Mouse (Mus musculus): Measurements from ENCODE around the gene Rac3. TPM values are rescaled to one million over a fixed set of nuclear protein-coding genes. Genes with fewer than 3 reads are reported as not detected.
A peak's percentile ranks its signal among the peaks of the same experiment; 100 is the strongest.
"Not testable (repeated sequence)": the region's sequence is repeated elsewhere in the genome, so short reads cannot be mapped to it uniquely, and the experiment has no call there.

Gene Rac3
- polyA plus RNA-seq, 2 experiments from 2014 or later: not detected

- ATAC-seq: no peak
These were observed 9.1 kb downstream of the Rac3 start for GRCm38 (mm10) chr11:120730331-120730870.

GRCm38 (mm10) chr11:120731395-120731794, 10.1 kb downstream of the Rac3 start:
- ATAC-seq: no peak

- no peak for ATAC-seq
These were observed 10.8 kb downstream of the Rac3 start, which contains the start of gene Cbr2 for GRCm38 (mm10) chr11:120731858-120732680. Gene Cbr2 (minus strand): TSS chr11:120732114.

GRCm38 (mm10) chr11:120733521-120733920, 12.3 kb downstream of the Rac3 start:
- no peak for ATAC-seq

GRCm38 (mm10) chr11:120736424-120736823, 15.2 kb downstream of the Rac3 start:
- ATAC-seq: no peak

GRCm38 (mm10) chr11:120740981-120741380, 19.7 kb downstream of the Rac3 start:
- no peak for ATAC-seq

- no peak for ATAC-seq
These were observed 22.9 kb downstream of the Rac3 start for GRCm38 (mm10) chr11:120744121-120744701.

- ATAC-seq: no peak
These were observed 26.7 kb downstream of the Rac3 start for GRCm38 (mm10) chr11:120747974-120748373.

GRCm38 (mm10) chr11:120749430-120749829, 28.2 kb downstream of the Rac3 start:
- ATAC-seq: no peak

- ATAC-seq: no peak
These were observed 30.3 kb downstream of the Rac3 start for GRCm38 (mm10) chr11:120751606-120752005.

GRCm38 (mm10) chr11:120760236-120760635, 39.0 kb downstream of the Rac3 start:
- no peak for ATAC-seq

- no peak for ATAC-seq
These were observed 40.8 kb downstream of the Rac3 start for GRCm38 (mm10) chr11:120761811-120762671.

- not testable (repeated sequence) for ATAC-seq
These were observed 41.4 kb downstream of the Rac3 start, which contains the start of gene Hmga1b for GRCm38 (mm10) chr11:120762672-120763041. Gene Hmga1b (plus strand): TSS chr11:120762794.

- not testable (repeated sequence) for ATAC-seq
These were observed 42.1 kb downstream of the Rac3 start for GRCm38 (mm10) chr11:120763121-120763999.

- peak; percentile 32 for ATAC-seq
These were observed 45.8 kb downstream of the Rac3 start for GRCm38 (mm10) chr11:120767023-120767422.

- no peak for ATAC-seq
These were observed 46.9 kb downstream of the Rac3 start for GRCm38 (mm10) chr11:120768206-120768605.

- ATAC-seq: no peak
These were observed 51.5 kb downstream of the Rac3 start for GRCm38 (mm10) chr11:120772749-120773148.
